17 mouse cellular contexts compared by ENCODE assay signal in the genomic region with DNA sequence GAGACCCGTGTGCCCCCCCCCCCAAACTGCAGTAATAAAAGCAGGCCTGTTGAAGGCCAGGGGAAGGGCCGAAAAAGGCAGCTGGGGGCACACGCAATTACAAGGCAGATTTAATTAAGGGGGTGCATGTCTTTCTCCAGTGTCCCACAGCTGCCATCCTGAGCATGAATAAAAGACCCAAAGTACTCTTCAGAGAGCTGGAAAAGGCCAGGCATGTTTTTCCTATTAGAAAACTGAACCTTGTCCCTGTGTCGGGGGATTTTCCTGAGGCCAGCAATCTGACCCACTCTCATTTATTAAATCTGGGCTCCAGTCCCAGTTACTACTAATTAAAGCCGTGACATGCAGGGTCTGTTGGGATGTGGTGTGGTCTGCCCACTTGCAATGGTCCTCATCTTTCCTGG. TPM values are rescaled to one million over a fixed set of nuclear protein-coding genes. Genes with fewer than 3 reads are reported as not detected.
DNase-seq lines count a peak whose midpoint lies in the region; ATAC-seq and TF ChIP-seq lines count a peak whose summit lies in the region.
"Had no signal": no experiment of that assay in that cellular context is flagged by ENCODE, and none has a peak within 500 bp of the region (broad histone marks: within the 10 kb centered on the region; RNA-seq: fewer than 3 reads in every experiment).

No protein-coding gene starts in this region.

- H3K4me1 ChIP-seq in embryonic facial prominence, embryonic 14.5 days (ENCODE audit: control insufficient read depth, insufficient read depth, low read length): peaks cover 16% of the 10 kb centered on the region
- 0 out of 2 replicates have a peak, but pooled peaks cover 8% of the 10 kb centered on the region for H3K4me1 ChIP-seq in hindbrain, embryonic 14.5 days (replicated peaks; ENCODE audit: control insufficient read depth, insufficient read depth, low read length)
- peaks cover 50% of the 10 kb centered on the region for H3K4me1 ChIP-seq in limb, embryonic 14.5 days (ENCODE audit: control insufficient read depth, insufficient read depth, low read length)
- H3K4me1 ChIP-seq: heart, embryonic 12.5 days had no signal

- H3K4me2 ChIP-seq in embryonic facial prominence, embryonic 14.5 days (ENCODE audit: low read depth, low read length): 0 out of 2 replicates have a peak overlapping the region, but pooled peaks have one; percentile 18
- H3K4me2 ChIP-seq in hindbrain, embryonic 14.5 days (replicated peaks): no peak overlapping the region
- no peak overlapping the region for H3K4me2 ChIP-seq in limb, embryonic 14.5 days (replicated peaks; ENCODE audit: low read depth, low read length, severe bottlenecking)
- H3K4me2 ChIP-seq: heart, embryonic 12.5 days; hindbrain, embryonic 15.5 days; lung, embryonic 14.5 days; midbrain, embryonic 12.5 days had no signal

- WGBS in embryonic facial prominence, embryonic 14.5 days: 27% methylated on average over 5 of the region's 5 CpGs
- 33% methylated on average over 5 of the region's 5 CpGs for WGBS in hindbrain, embryonic 14.5 days
- WGBS in limb, embryonic 14.5 days: 9% methylated on average over 5 of the region's 5 CpGs

- peak; percentile 61 for DNase-seq in kidney, adult 9 months
- no peak for DNase-seq in kidney, adult 18-20 months
- DNase-seq in embryonic facial prominence, embryonic 14.5 days (ENCODE audit: low spot score): peak; percentile 80
- DNase-seq in hindbrain, embryonic 14.5 days (ENCODE audit: low spot score): no peak
- peak; percentile 70 for DNase-seq in limb, embryonic 14.5 days (ENCODE audit: low spot score)
- no peak for DNase-seq in layer of hippocampus, adult 11-12 months (ENCODE audit: low spot score)
- DNase-seq: cerebellum, postnatal 14 days; gastrocnemius, postnatal 36 days; layer of hippocampus, adult 9-11 months; liver; lung, embryonic 14.5 days had no signal

- H3K36me3 ChIP-seq in embryonic facial prominence, embryonic 14.5 days (ENCODE audit: control insufficient read depth, insufficient read depth, low read length): no peaks in the 10 kb centered on the region
- no peaks in the 10 kb centered on the region for H3K36me3 ChIP-seq in hindbrain, embryonic 14.5 days (replicated peaks; ENCODE audit: control insufficient read depth, insufficient read depth)
- no peaks in the 10 kb centered on the region for H3K36me3 ChIP-seq in limb, embryonic 14.5 days (ENCODE audit: control insufficient read depth, insufficient read depth, low read length)
- H3K36me3 ChIP-seq: heart, embryonic 12.5 days; hindbrain, embryonic 15.5 days; midbrain, embryonic 12.5 days had no signal

- ATAC-seq in embryonic facial prominence, embryonic 14.5 days (ENCODE audit: low read depth): peak; percentile 72
- no peak for ATAC-seq in hindbrain, embryonic 14.5 days (ENCODE audit: low FRiP score)
- peak; percentile 53 for ATAC-seq in limb, embryonic 14.5 days (ENCODE audit: low FRiP score, low read depth)
- ATAC-seq in megakaryocyte-erythroid progenitor cell, adult 5-6 weeks (replicated peaks; ENCODE audit: low FRiP score, low TSS enrichment, poor library complexity, severe bottlenecking): no peak
- no peak for ATAC-seq in CD4-positive, CD25-positive, alpha-beta regulatory T cell, adult 4 months
- ATAC-seq: Patski had no signal

- H3K4me3 ChIP-seq in embryonic facial prominence, embryonic 14.5 days (ENCODE audit: low read depth, low read length): no peak overlapping the region
- H3K4me3 ChIP-seq in hindbrain, embryonic 14.5 days (replicated peaks; ENCODE audit: low read length): no peak overlapping the region
- H3K4me3 ChIP-seq in limb, embryonic 14.5 days (replicated peaks; ENCODE audit: low read length): no peak overlapping the region
- H3K4me3 ChIP-seq: heart, embryonic 12.5 days; hindbrain, embryonic 15.5 days; midbrain, embryonic 12.5 days had no signal

- H3K27me3 ChIP-seq in embryonic facial prominence, embryonic 14.5 days (replicated peaks; ENCODE audit: control insufficient read depth, insufficient read depth, low read length): no peaks in the 10 kb centered on the region
- H3K27me3 ChIP-seq in hindbrain, embryonic 14.5 days (ENCODE audit: control insufficient read depth, insufficient read depth, low read length): no peaks in the 10 kb centered on the region
- no peaks in the 10 kb centered on the region for H3K27me3 ChIP-seq in limb, embryonic 14.5 days (ENCODE audit: control insufficient read depth, insufficient read depth, low read length)
- H3K27me3 ChIP-seq: heart, embryonic 12.5 days; hindbrain, embryonic 15.5 days; midbrain, embryonic 12.5 days; Patski had no signal

- H3K27ac ChIP-seq in embryonic facial prominence, embryonic 14.5 days (replicated peaks; ENCODE audit: low read depth, low read length): peak overlapping the region; percentile 56
- H3K27ac ChIP-seq in hindbrain, embryonic 14.5 days: 0 out of 2 replicates have a peak overlapping the region, but pooled peaks have one; percentile 29
- peak overlapping the region; percentile 63 for H3K27ac ChIP-seq in limb, embryonic 14.5 days (replicated peaks; ENCODE audit: low read depth, low read length)
- H3K27ac ChIP-seq: hindbrain, embryonic 15.5 days; midbrain, embryonic 12.5 days had no signal

- peak overlapping the region; percentile 19; the same call in 1 of the 2 replicates for H3K9ac ChIP-seq in embryonic facial prominence, embryonic 14.5 days (ENCODE audit: low read depth, low read length)
- no peak overlapping the region for H3K9ac ChIP-seq in hindbrain, embryonic 14.5 days
- H3K9ac ChIP-seq in limb, embryonic 14.5 days (ENCODE audit: low read depth, low read length, severe bottlenecking): no peak overlapping the region
- H3K9ac ChIP-seq: heart, embryonic 12.5 days; hindbrain, embryonic 15.5 days; lung, embryonic 14.5 days; midbrain, embryonic 12.5 days had no signal

- no peaks in the 10 kb centered on the region for H3K9me3 ChIP-seq in embryonic facial prominence, embryonic 14.5 days (ENCODE audit: control insufficient read depth, low read length)
- H3K9me3 ChIP-seq in hindbrain, embryonic 14.5 days (ENCODE audit: control insufficient read depth, low read length): no peaks in the 10 kb centered on the region
- no peaks in the 10 kb centered on the region for H3K9me3 ChIP-seq in limb, embryonic 14.5 days (ENCODE audit: control insufficient read depth, low read length)
- H3K9me3 ChIP-seq: heart, embryonic 12.5 days; hindbrain, embryonic 15.5 days; midbrain, embryonic 12.5 days had no signal

- TF ChIP-seq POLR2A in limb, embryonic 14.5 days (IDR thresholded peaks at IDR 0.05; ENCODE audit: borderline replicate concordance, extremely low read depth, insufficient read depth, insufficient read length): no peak

RNA-seq across cellular contexts. Expression of a gene that starts 9.4 kb away (rescaled TPM):
- 7.7 and 10.3 TPM in 2 replicates for polyA plus RNA-seq in embryonic facial prominence, embryonic 14.5 days (2014; fragmentation: Nextera tagmentation; extraction: Ambion mirVana)
- 4.6 and 6.5 TPM in 2 replicates for polyA plus RNA-seq in hindbrain, embryonic 14.5 days (2014; fragmentation: Nextera tagmentation; extraction: Ambion mirVana)
- polyA plus RNA-seq in limb, embryonic 14.5 days (2012; rRNA removed): 36.5 and 40.0 TPM in 2 replicates
- polyA plus RNA-seq in limb, embryonic 14.5 days (2014; fragmentation: Nextera tagmentation; extraction: Ambion mirVana): 15.8 and 17.8 TPM in 2 replicates
- not detected in 2 replicates for total RNA-seq in megakaryocyte-erythroid progenitor cell, adult 5-6 weeks (2014; fragmentation: Nextera tagmentation)
- total RNA-seq in megakaryocyte-erythroid progenitor cell, adult 5-6 weeks (2017): 1.1 TPM in 1 of 2 replicates, not detected in the other
- 10 to 100 TPM in 1 of 2 experiments, 1 to 10 TPM in 1; 7.5 to 11.4 TPM for polyA plus RNA-seq in CD4-positive, CD25-positive, alpha-beta regulatory T cell, adult 4 months (2017; shearing (Covaris generic))

Comparison
In these comparisons a context has a peak if more than half of its experiments do, and no peak if none do; other contexts are left out.
1. DNase-seq: peak in kidney, adult 9 months (single experiment), embryonic facial prominence, embryonic 14.5 days (single experiment) and limb, embryonic 14.5 days (single experiment); none in kidney, adult 18-20 months (single experiment), hindbrain, embryonic 14.5 days (single experiment) and layer of hippocampus, adult 11-12 months (single experiment).
2. ATAC-seq: peak in embryonic facial prominence, embryonic 14.5 days (single experiment) and limb, embryonic 14.5 days (single experiment); none in hindbrain, embryonic 14.5 days (single experiment), megakaryocyte-erythroid progenitor cell, adult 5-6 weeks (single experiment) and CD4-positive, CD25-positive, alpha-beta regulatory T cell, adult 4 months (single experiment).
3. Peak in every context shown above with its lines, with median percentiles within 50 percentile points of each other: H3K27ac ChIP-seq.